Mouse (Mus musculus) liver, postnatal 0 days (tissue): Measurements from ENCODE around the gene Ormdl1. TPM values are rescaled to one million over a fixed set of nuclear protein-coding genes. Genes with fewer than 3 reads are reported as not detected.
A peak's percentile ranks its signal among the peaks of the same experiment; 100 is the strongest.
"Not testable (repeated sequence)": the region's sequence is repeated elsewhere in the genome, so short reads cannot be mapped to it uniquely, and the experiment has no call there.

Experiments used
- ATAC-seq: fragments of 200-750 bp; cut with Nextera tagmentation; 2 replicates; pipeline ENCODE4 v1.8.0; 2017; ENCODE audit warnings: mild to moderate bottlenecking, moderate library complexity
- DNase-seq: peaks from one replicate; pipeline ENCODE4 v3.0.0-alpha.2; 2016
- H3K27ac ChIP-seq: fragments of 300-500 bp; sonication (generic); 2 replicates; pipeline ENCODE4 v1.5.1; 2014; ENCODE audit warnings: antibody characterized with exemption, moderate library complexity, mild to moderate bottlenecking, low read depth
- H3K27me3 ChIP-seq: fragments of 300-500 bp; sonication (generic); 2 replicates; pipeline ENCODE4 v1.6.1; 2014; ENCODE audit warnings: low read length, control low read depth, mixed read lengths; ENCODE audit not compliant: insufficient read depth
- H3K36me3 ChIP-seq: fragments of 300-500 bp; sonication (generic); replicated peaks from 2 replicates; pipeline ENCODE4 v1.6.1; 2014; ENCODE audit warnings: mild to moderate bottlenecking, control low read depth, low read length, moderate library complexity, mixed read lengths; ENCODE audit not compliant: insufficient read depth
- H3K4me1 ChIP-seq: fragments of 300-500 bp; sonication (generic); 2 replicates; pipeline ENCODE4 v1.6.1; 2014; ENCODE audit warnings: antibody characterized with exemption, mild to moderate bottlenecking, control low read depth; ENCODE audit not compliant: insufficient read depth
- H3K4me2 ChIP-seq: fragments of 300-500 bp; sonication (generic); 2 replicates; pipeline ENCODE4 v1.6.1; 2014; ENCODE audit warnings: low read depth, mild to moderate bottlenecking, low read length, moderate library complexity, mixed read lengths
- H3K4me3 ChIP-seq: fragments of 300-500 bp; sonication (generic); 2 replicates; pipeline ENCODE4 v1.5.1; 2014; ENCODE audit warnings: low read depth, low read length
- H3K9ac ChIP-seq: fragments of 300-500 bp; sonication (generic); replicated peaks from 2 replicates; pipeline ENCODE4 v1.6.1; 2014; ENCODE audit warnings: mild to moderate bottlenecking, moderate library complexity
- H3K9me3 ChIP-seq: fragments of 300-500 bp; sonication (generic); 2 replicates; pipeline ENCODE4 v1.6.1; 2016; ENCODE audit warnings: mild to moderate bottlenecking, control low read depth, low read length, mixed read lengths
- CTCF ChIP-seq: sonication (generic); IDR thresholded peaks from 2 replicates; pipeline ENCODE4 v1.5.1; 2016; ENCODE audit warnings: antibody characterized with exemption, low read depth
- EP300 ChIP-seq: IDR thresholded peaks from 2 replicates; pipeline ENCODE4 v1.6.1; 2016; ENCODE audit warnings: antibody characterized with exemption, low read depth, mild to moderate bottlenecking
- WGBS: fragments of 180-500 bp; shearing (Covaris S2); extraction: QIAGEN DNeasy Blood & Tissue Kit; methylation state at CpG from one replicate; pipeline ENCODE4 v1.1.7; 2014; ENCODE audit not compliant: insufficient replicate concordance; 5-methylcytosine and 5-hydroxymethylcytosine counted together
- polyA plus RNA-seq: library from polyadenylated mRNA; unstranded; fragments of >200 nt; fragmentation: Nextera tagmentation; extraction: Ambion mirVana; gene quantifications from 2 replicates; pipeline ENCODE4 v1.2.1, GENCODE M21; 2015

The Ormdl1 gene
- 17.7 and 18.3 TPM in 2 replicates for polyA plus RNA-seq

- peak; percentile 95 for DNase-seq
- H3K36me3 ChIP-seq: peaks cover 8% of the 10 kb centered on the region; the same call in 1 of the 2 replicates
- under 1% methylated on average over 66 of the region's 66 CpGs for WGBS
Measured at GRCm38 (mm10) chr1:53296581-53297383, at the start of gene Ormdl1, which contains the start of the genes Pms1 and Gm28778. Ormdl1 (plus strand) TSS chr1:53297095. Pms1 (minus strand) TSS chr1:53297018. Gm28778 (plus strand) TSS chr1:53297111.

GRCm38 (mm10) chr1:53264958-53265612 lies 31.8 kb upstream of the Ormdl1 start:
- H3K27me3 ChIP-seq, H3K4me1 ChIP-seq, H3K36me3 ChIP-seq, DNase-seq, ATAC-seq, H3K9me3 ChIP-seq, H3K9ac ChIP-seq, H3K4me3 ChIP-seq, H3K4me2 ChIP-seq, H3K27ac ChIP-seq: not testable (repeated sequence)

More at GRCm38 (mm10) chr1:53296581-53297383, at the start of gene Ormdl1, which contains the start of the genes Pms1 and Gm28778:
- Histone ChIP-seq H3K27ac (peak within 1 kb of the TSS; percentile 82), H3K9me3 (no peaks in the 10 kb centered on the region), H3K4me3 (peak within 1 kb of the TSS; percentile 71), H3K4me1 (peaks cover 5% of the 10 kb centered on the region), H3K9ac (peak within 1 kb of the TSS; percentile 81), H3K4me2 (peak within 1 kb of the TSS; percentile 83), H3K27me3 (no peaks in the 10 kb centered on the region)
- TF ChIP-seq CTCF: peak; percentile 28
- TF ChIP-seq EP300: no peak
- ATAC-seq: peak; percentile 100

GRCm38 (mm10) chr1:53269901-53270300 lies 27.0 kb upstream of the Ormdl1 start:
- no peak overlapping the region for H3K27ac ChIP-seq
- H3K4me2 ChIP-seq: no peak overlapping the region
- TF ChIP-seq EP300: no peak
- no peak for TF ChIP-seq CTCF
- H3K27me3 ChIP-seq: no peaks in the 10 kb centered on the region
- no peak overlapping the region for H3K4me3 ChIP-seq
- ATAC-seq (no peak), DNase-seq (no peak)
- H3K4me1 ChIP-seq: no peaks in the 10 kb centered on the region
- H3K9me3 ChIP-seq: no peaks in the 10 kb centered on the region
- H3K9ac ChIP-seq: no peak overlapping the region
- H3K36me3 ChIP-seq: no peaks in the 10 kb centered on the region
- 68% methylated on average over 3 of the region's 3 CpGs for WGBS

- no peak for ATAC-seq
Measured at GRCm38 (mm10) chr1:53272646-53273045, 24.2 kb upstream of the Ormdl1 start.

GRCm38 (mm10) chr1:53291197-53291596 lies 5.7 kb upstream of the Ormdl1 start:
- Histone ChIP-seq H3K27ac (no peak overlapping the region), H3K36me3 (no peaks in the 10 kb centered on the region), H3K4me3 (no peak overlapping the region), H3K9ac (no peak overlapping the region), H3K9me3 (0 out of 2 replicates have a peak, but pooled peaks cover 2% of the 10 kb centered on the region), H3K27me3 (no peaks in the 10 kb centered on the region), H3K4me2 (no peak overlapping the region), H3K4me1 (no peaks in the 10 kb centered on the region)
- 66% methylated on average over 3 of the region's 3 CpGs for WGBS
- DNase-seq: no peak
- TF ChIP-seq CTCF (no peak), EP300 (no peak)
- no peak for ATAC-seq

More at GRCm38 (mm10) chr1:53272646-53273045, 24.2 kb upstream of the Ormdl1 start:
- H3K4me3 ChIP-seq: no peak overlapping the region
- H3K27me3 ChIP-seq: no peaks in the 10 kb centered on the region
- TF ChIP-seq EP300 (no peak), CTCF (peak; percentile 64)
- no peaks in the 10 kb centered on the region for H3K36me3 ChIP-seq
- no peaks in the 10 kb centered on the region for H3K9me3 ChIP-seq
- DNase-seq: no peak
- no peak overlapping the region for H3K27ac ChIP-seq
- H3K4me1 ChIP-seq: no peaks in the 10 kb centered on the region
- H3K9ac ChIP-seq: no peak overlapping the region
- H3K4me2 ChIP-seq: no peak overlapping the region

GRCm38 (mm10) chr1:53300506-53300905 lies 3.6 kb downstream of the Ormdl1 start:
- no peak overlapping the region for H3K9ac ChIP-seq
- H3K9me3 ChIP-seq: no peaks in the 10 kb centered on the region
- H3K27me3 ChIP-seq: no peaks in the 10 kb centered on the region
- TF ChIP-seq EP300 (no peak), CTCF (no peak)
- H3K4me3 ChIP-seq: no peak overlapping the region
- peaks cover 5% of the 10 kb centered on the region for H3K4me1 ChIP-seq
- H3K36me3 ChIP-seq: peaks cover 20% of the 10 kb centered on the region
- no peak overlapping the region for H3K27ac ChIP-seq
- no peak for ATAC-seq
- no peak for DNase-seq
- 70% methylated on average over 4 of the region's 4 CpGs for WGBS
- H3K4me2 ChIP-seq: no peak overlapping the region
